Mouse (Mus musculus) myocyte (in vitro differentiated cells): Measurements from ENCODE around the gene Rbm26.

Experiments used
- MAX ChIP-seq: IDR thresholded peaks from one replicate; pipeline ENCODE4 v1.6.1; 2011; ENCODE audit warnings: low read depth, mild to moderate bottlenecking, control low read depth
- MYOG ChIP-seq, 3 experiments: IDR thresholded peaks; one replicate each; pipeline ENCODE4 v1.6.1; 2011; ENCODE audit warnings: control low read depth in 2 of 3, low read depth in 2 of 3, mild to moderate bottlenecking in 2 of 3; ENCODE audit not compliant: insufficient read length in 2 of 3, control insufficient read depth in 1 of 3, insufficient read depth in 1 of 3
- POLR2A ChIP-seq: IDR thresholded peaks from one replicate; pipeline ENCODE4 v1.6.1; 2011; ENCODE audit warnings: low read depth, mild to moderate bottlenecking, control low read depth, moderate library complexity; ENCODE audit not compliant: insufficient read length
- POLR2AphosphoS2 ChIP-seq: IDR thresholded peaks from one replicate; pipeline ENCODE4 v1.6.1; 2011; ENCODE audit warnings: low read depth, control low read depth; ENCODE audit not compliant: insufficient read length
- REST ChIP-seq: IDR thresholded peaks from one replicate; pipeline ENCODE4 v1.6.1; 2011; ENCODE audit warnings: mild to moderate bottlenecking, control low read depth, moderate library complexity; ENCODE audit not compliant: insufficient read depth, insufficient read length
- TCF12 ChIP-seq: IDR thresholded peaks from one replicate; pipeline ENCODE4 v1.6.1; 2011; ENCODE audit warnings: mild to moderate bottlenecking, control low read depth; ENCODE audit not compliant: poor library complexity, insufficient read depth, severe bottlenecking

GRCm38 (mm10) chr14:105198401-105198800 is 21.3 kb upstream of the Rbm26 start:
- TF ChIP-seq MAX (no peak), POLR2AphosphoS2 (no peak), POLR2A (no peak), REST (no peak), MYOG (IDR thresholded peaks at IDR 0.05; ENCODE audit: control insufficient read depth in 1 of 3, insufficient read depth in 1 of 3, insufficient read length in 2 of 3, low read depth in 2 of 3) (no peak), TCF12 (no peak)
